Mouse (Mus musculus): ENCODE data around the gene Acsl3. TPM values are rescaled to one million over a fixed set of nuclear protein-coding genes. Genes with fewer than 3 reads are reported as not detected.
A peak's percentile ranks its signal among the peaks of the same experiment; 100 is the strongest.

The Acsl3 gene
- polyA plus RNA-seq, 2 experiments: 39.7 to 64.8 TPM

DNA sequence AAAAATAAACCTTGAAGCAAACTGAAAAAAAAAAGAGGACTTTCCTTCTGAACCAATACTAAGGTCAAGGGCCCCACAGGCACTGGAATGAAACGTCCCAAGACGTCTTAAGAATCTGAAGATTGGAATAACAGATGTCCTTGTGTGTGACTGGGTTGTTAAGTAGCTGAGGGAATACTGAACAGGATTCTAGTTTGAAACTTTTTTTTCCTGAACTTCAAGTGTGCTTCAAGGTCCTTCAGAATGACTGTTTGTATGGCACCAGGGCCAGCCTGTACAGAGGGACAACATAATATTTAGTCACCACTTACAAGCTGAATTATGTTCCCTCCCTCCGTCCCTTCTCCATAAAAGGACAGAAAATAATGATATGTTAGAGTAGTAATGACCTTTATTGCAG is 23.1 kb upstream of the Acsl3 start:
- whole genome bisulfite sequencing: 51% methylated on average over 3 of the region's 3 CpGs
- no peak overlapping the region for H3K4me2 ChIP-seq (replicated peaks; ENCODE audit: low read depth, low read length, severe bottlenecking)
- no peaks in the 10 kb centered on the region for H3K4me1 ChIP-seq (ENCODE audit: control insufficient read depth, insufficient read depth, low read length)
- H3K9me3 ChIP-seq (ENCODE audit: control insufficient read depth, low read length): no peaks in the 10 kb centered on the region
- no peak for DNase-seq (ENCODE audit: low spot score)
- no peak for ATAC-seq (ENCODE audit: low FRiP score, low read depth)
- H3K4me3 ChIP-seq (replicated peaks; ENCODE audit: low read length): no peak overlapping the region
- H3K27me3 ChIP-seq (ENCODE audit: control insufficient read depth, insufficient read depth, low read length): no peaks in the 10 kb centered on the region
- no peak for TF ChIP-seq POLR2A (IDR thresholded peaks at IDR 0.05; ENCODE audit: borderline replicate concordance, extremely low read depth, insufficient read depth, insufficient read length)
- no peak overlapping the region for H3K27ac ChIP-seq (replicated peaks; ENCODE audit: low read depth, low read length)
- H3K36me3 ChIP-seq (ENCODE audit: control insufficient read depth, insufficient read depth, low read length): no peaks in the 10 kb centered on the region
- no peak overlapping the region for H3K9ac ChIP-seq (ENCODE audit: low read depth, low read length, severe bottlenecking)

DNA sequence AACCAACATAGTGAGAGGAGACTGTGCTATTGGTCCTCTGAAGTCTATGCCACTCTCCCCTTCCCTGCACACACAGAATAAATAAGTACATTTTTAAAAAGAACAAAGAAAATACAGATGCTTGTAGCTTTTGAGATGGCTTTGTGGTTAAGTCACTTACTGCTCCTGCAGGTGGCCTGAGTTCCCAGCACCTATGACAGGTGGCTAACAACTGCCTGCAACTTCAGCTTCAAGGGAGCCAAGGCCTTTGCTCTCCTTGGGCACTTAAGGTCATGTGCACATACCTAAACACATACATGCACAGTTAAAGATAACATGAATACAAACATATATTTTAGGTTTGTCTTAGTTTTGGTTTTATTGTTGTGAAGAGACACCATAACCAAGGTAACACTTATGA is 16.8 kb upstream of the Acsl3 start:
- Histone ChIP-seq H3K36me3 (ENCODE audit: control insufficient read depth, insufficient read depth, low read length) (no peaks in the 10 kb centered on the region), H3K4me2 (replicated peaks; ENCODE audit: low read depth, low read length, severe bottlenecking) (no peak overlapping the region), H3K9me3 (ENCODE audit: control insufficient read depth, low read length) (no peaks in the 10 kb centered on the region), H3K4me3 (replicated peaks; ENCODE audit: low read length) (no peak overlapping the region), H3K27me3 (ENCODE audit: control insufficient read depth, insufficient read depth, low read length) (no peaks in the 10 kb centered on the region), H3K27ac (replicated peaks; ENCODE audit: low read depth, low read length) (no peak overlapping the region), H3K4me1 (ENCODE audit: control insufficient read depth, insufficient read depth, low read length) (no peaks in the 10 kb centered on the region), H3K9ac (ENCODE audit: low read depth, low read length, severe bottlenecking) (no peak overlapping the region)
- DNase-seq (ENCODE audit: low spot score) (no peak), ATAC-seq (ENCODE audit: low FRiP score, low read depth) (no peak)
- TF ChIP-seq POLR2A (IDR thresholded peaks at IDR 0.05; ENCODE audit: borderline replicate concordance, extremely low read depth, insufficient read depth, insufficient read length): no peak

DNA sequence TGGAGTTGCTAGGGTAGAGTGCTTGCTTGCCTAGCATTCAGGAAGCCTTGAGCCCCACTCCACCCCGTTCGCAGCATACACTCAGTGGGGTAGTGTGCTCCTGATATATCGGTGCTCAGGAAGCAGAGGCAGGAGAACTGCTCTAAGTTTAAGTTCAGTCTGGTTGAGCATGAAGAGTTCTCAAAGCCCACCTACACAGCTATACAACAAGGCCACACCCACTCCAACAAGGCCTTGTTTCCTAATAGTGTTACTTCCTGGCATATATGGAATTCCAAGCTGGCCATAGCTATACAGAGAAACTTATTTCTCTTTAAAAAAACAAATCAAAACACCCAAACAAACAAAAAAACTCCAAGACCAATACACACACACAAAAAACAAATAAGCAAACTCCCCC is 15.8 kb upstream of the Acsl3 start:
- Histone ChIP-seq H3K4me1 (ENCODE audit: control insufficient read depth, insufficient read depth, low read length) (no peaks in the 10 kb centered on the region), H3K9me3 (ENCODE audit: control insufficient read depth, low read length) (no peaks in the 10 kb centered on the region), H3K27me3 (ENCODE audit: control insufficient read depth, insufficient read depth, low read length) (no peaks in the 10 kb centered on the region), H3K4me3 (replicated peaks; ENCODE audit: low read length) (no peak overlapping the region), H3K36me3 (ENCODE audit: control insufficient read depth, insufficient read depth, low read length) (no peaks in the 10 kb centered on the region), H3K4me2 (replicated peaks; ENCODE audit: low read depth, low read length, severe bottlenecking) (no peak overlapping the region), H3K9ac (ENCODE audit: low read depth, low read length, severe bottlenecking) (no peak overlapping the region), H3K27ac (replicated peaks; ENCODE audit: low read depth, low read length) (no peak overlapping the region)
- ATAC-seq (ENCODE audit: low FRiP score, low read depth): no peak
- 95% methylated on average over 3 of the region's 3 CpGs for WGBS
- TF ChIP-seq POLR2A (IDR thresholded peaks at IDR 0.05; ENCODE audit: borderline replicate concordance, extremely low read depth, insufficient read depth, insufficient read length): no peak
- DNase-seq (ENCODE audit: low spot score): no peak

DNA sequence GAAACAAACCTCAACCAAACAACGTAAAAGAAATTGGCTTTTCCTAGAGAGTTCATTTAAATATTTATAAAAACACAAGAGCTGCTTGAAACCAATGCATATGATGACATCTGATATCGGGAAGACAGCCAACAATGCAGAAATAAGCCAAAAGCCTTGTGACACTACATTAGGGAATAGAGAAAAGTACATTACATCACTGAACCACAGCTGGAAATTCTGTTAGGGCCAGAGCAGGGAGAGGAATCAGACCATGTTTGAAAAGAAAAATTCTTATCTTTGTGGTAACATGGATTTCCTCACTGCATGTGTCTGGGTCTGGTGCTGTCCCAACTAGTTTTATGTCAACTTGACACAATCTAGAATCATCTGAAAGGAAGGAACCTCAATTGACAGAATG is 15.4 kb upstream of the Acsl3 start:
- Histone ChIP-seq H3K9ac (ENCODE audit: low read depth, low read length, severe bottlenecking) (no peak overlapping the region), H3K36me3 (ENCODE audit: control insufficient read depth, insufficient read depth, low read length) (no peaks in the 10 kb centered on the region), H3K4me3 (replicated peaks; ENCODE audit: low read length) (no peak overlapping the region), H3K4me1 (ENCODE audit: control insufficient read depth, insufficient read depth, low read length) (no peaks in the 10 kb centered on the region), H3K27me3 (ENCODE audit: control insufficient read depth, insufficient read depth, low read length) (no peaks in the 10 kb centered on the region), H3K4me2 (replicated peaks; ENCODE audit: low read depth, low read length, severe bottlenecking) (no peak overlapping the region), H3K27ac (replicated peaks; ENCODE audit: low read depth, low read length) (peak overlapping the region; percentile 4; the same call in 1 of the 2 replicates), H3K9me3 (ENCODE audit: control insufficient read depth, low read length) (no peaks in the 10 kb centered on the region)
- peak; percentile 81 for DNase-seq (ENCODE audit: low spot score)
- 82% methylated on average over 2 of the region's 2 CpGs for WGBS
- TF ChIP-seq POLR2A (IDR thresholded peaks at IDR 0.05; ENCODE audit: borderline replicate concordance, extremely low read depth, insufficient read depth, insufficient read length): no peak
- peak; percentile 70; the same call in 1 of the 2 replicates for ATAC-seq (ENCODE audit: low FRiP score, low read depth)

DNA sequence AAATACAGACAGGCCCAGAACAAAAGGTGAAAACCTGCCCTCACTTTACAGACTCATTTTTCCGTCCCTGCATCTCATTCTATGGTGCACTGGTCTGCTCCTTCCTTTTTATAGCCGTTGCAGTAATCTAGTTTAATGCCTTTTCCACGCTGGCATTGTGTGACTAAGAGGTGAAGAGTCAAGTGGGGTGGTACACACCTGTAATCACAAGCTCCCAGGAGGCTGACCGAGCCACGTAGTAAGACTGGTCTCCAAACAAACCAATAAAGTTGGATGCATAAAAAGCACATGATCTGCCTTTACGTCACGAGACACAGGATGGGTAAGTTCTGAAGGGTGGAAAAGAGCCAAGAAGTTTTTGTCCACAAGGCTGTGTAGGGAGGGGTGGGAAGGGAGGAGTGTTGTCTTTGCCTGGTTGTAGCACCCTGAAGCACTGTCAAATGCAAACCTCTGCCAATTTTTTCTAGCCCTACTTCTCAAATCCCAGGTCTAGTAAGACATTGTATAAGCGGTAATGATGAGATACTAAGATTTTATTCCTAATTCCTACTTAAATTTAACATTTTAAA is 10.2 kb upstream of the Acsl3 start:
- H3K9me3 ChIP-seq (ENCODE audit: control insufficient read depth, low read length): no peaks in the 10 kb centered on the region
- H3K27me3 ChIP-seq (ENCODE audit: control insufficient read depth, insufficient read depth, low read length): no peaks in the 10 kb centered on the region
- no peaks in the 10 kb centered on the region for H3K36me3 ChIP-seq (ENCODE audit: control insufficient read depth, insufficient read depth, low read length)
- no peak for DNase-seq (ENCODE audit: low spot score)
- 26% methylated on average over 8 of the region's 8 CpGs for WGBS
- H3K4me2 ChIP-seq (replicated peaks; ENCODE audit: low read depth, low read length, severe bottlenecking): no peak overlapping the region
- no peak overlapping the region for H3K4me3 ChIP-seq (replicated peaks; ENCODE audit: low read length)
- TF ChIP-seq POLR2A (IDR thresholded peaks at IDR 0.05; ENCODE audit: borderline replicate concordance, extremely low read depth, insufficient read depth, insufficient read length): no peak
- H3K9ac ChIP-seq (ENCODE audit: low read depth, low read length, severe bottlenecking): no peak overlapping the region
- H3K4me1 ChIP-seq (ENCODE audit: control insufficient read depth, insufficient read depth, low read length): peaks cover 8% of the 10 kb centered on the region
- H3K27ac ChIP-seq (replicated peaks; ENCODE audit: low read depth, low read length): 0 out of 2 replicates have a peak overlapping the region, but pooled peaks have one; percentile 14
- ATAC-seq (ENCODE audit: low FRiP score, low read depth): no peak

Data from limb, embryonic 14.5 days (tissue).